Mouse (Mus musculus) thymus, adult 2 months (tissue): ENCODE measurements around the gene Ttyh2. TPM values are rescaled to one million over a fixed set of nuclear protein-coding genes. Genes with fewer than 3 reads are reported as not detected.

ENCODE experiments used
- DNase-seq: peaks from one replicate; pipeline ENCODE4 v3.0.0; 2021
- H3K27ac ChIP-seq: fragments of 200-500 bp; 2 replicates; pipeline ENCODE4 v1.5.1; 2012; ENCODE audit warnings: low read length, control low read depth; ENCODE audit not compliant: control insufficient read depth, insufficient read depth
- H3K27me3 ChIP-seq: fragments of 200-500 bp; 2 replicates; pipeline ENCODE4 v1.6.1; 2012; ENCODE audit warnings: mild to moderate bottlenecking, low read length, moderate library complexity, mixed read lengths; ENCODE audit not compliant: control insufficient read depth, insufficient read depth
- H3K36me3 ChIP-seq: fragments of 200-500 bp; 2 replicates; pipeline ENCODE4 v1.6.1; 2012; ENCODE audit warnings: mild to moderate bottlenecking, low read length, moderate library complexity; ENCODE audit not compliant: control insufficient read depth, insufficient read depth
- H3K4me1 ChIP-seq: fragments of 200-500 bp; replicated peaks from 2 replicates; pipeline ENCODE4 v1.6.1; 2012; ENCODE audit warnings: low read length; ENCODE audit not compliant: control insufficient read depth, insufficient read depth
- H3K4me3 ChIP-seq: fragments of 200-500 bp; 2 replicates; pipeline ENCODE4 v1.5.1; 2012; ENCODE audit warnings: mild to moderate bottlenecking, low read length, control low read depth, moderate library complexity; ENCODE audit not compliant: control insufficient read depth, insufficient read depth
- CTCF ChIP-seq: fragments of 200-500 bp; IDR thresholded peaks from 2 replicates; pipeline ENCODE4 v1.5.1; 2012; ENCODE audit warnings: mild to moderate bottlenecking, control low read depth, low read length, moderate library complexity, borderline replicate concordance; ENCODE audit not compliant: control insufficient read depth, poor library complexity, insufficient read depth; ENCODE audit errors: extremely low read depth
- POLR2A ChIP-seq: fragments of 200-500 bp; IDR thresholded peaks from 2 replicates; pipeline ENCODE4 v1.6.1; 2012; ENCODE audit warnings: mild to moderate bottlenecking, low read length, control low read depth, moderate library complexity; ENCODE audit not compliant: control insufficient read depth, poor library complexity, insufficient read depth; ENCODE audit errors: extremely low read depth
- WGBS: fragments of 180-500 bp; shearing (Covaris S2); methylation state at CpG from one replicate; pipeline ENCODE4 v1.1.7; 2018; 5-methylcytosine and 5-hydroxymethylcytosine counted together
- polyA plus RNA-seq: library from polyadenylated mRNA; depleted of rRNA; stranded (reverse); fragments of >200 nt; gene quantifications from 2 replicates; pipeline ENCODE4 v1.2.3, GENCODE M21; 2012

Gene Ttyh2
- polyA plus RNA-seq, 1 experiment: 17.3 TPM

- TF ChIP-seq POLR2A (no peak), CTCF (no peak)
- Histone ChIP-seq H3K4me3 (no peak overlapping the region), H3K27ac (no peak overlapping the region), H3K4me1 (peaks cover 12% of the 10 kb centered on the region), H3K36me3 (no peaks in the 10 kb centered on the region), H3K27me3 (no peaks in the 10 kb centered on the region)
- WGBS: 52% methylated on average over 7 of the region's 7 CpGs
- DNase-seq: no peak
Observed at GRCm38 (mm10) chr11:114655350-114656008, 19.8 kb upstream of the Ttyh2 start.

GRCm38 (mm10) chr11:114656994-114657644, 18.1 kb upstream of the Ttyh2 start:
- Histone ChIP-seq H3K36me3 (no peaks in the 10 kb centered on the region), H3K4me3 (no peak overlapping the region), H3K27ac (no peak overlapping the region), H3K4me1 (peaks cover 12% of the 10 kb centered on the region), H3K27me3 (no peaks in the 10 kb centered on the region)
- 82% methylated on average over 27 of the region's 27 CpGs for WGBS
- TF ChIP-seq POLR2A (no peak), CTCF (no peak)
- no peak for DNase-seq

- TF ChIP-seq CTCF: peak; percentile 86
- TF ChIP-seq POLR2A: no peak
- peak; percentile 64 for DNase-seq
- no peak overlapping the region for H3K4me3 ChIP-seq
Observed at GRCm38 (mm10) chr11:114657737-114658136, 17.5 kb upstream of the Ttyh2 start.

GRCm38 (mm10) chr11:114662161-114662560, 13.1 kb upstream of the Ttyh2 start:
- no peaks in the 10 kb centered on the region for H3K36me3 ChIP-seq
- 94% methylated on average over 14 of the region's 14 CpGs for WGBS
- TF ChIP-seq POLR2A (no peak), CTCF (no peak)

More at GRCm38 (mm10) chr11:114657737-114658136, 17.5 kb upstream of the Ttyh2 start:
- Histone ChIP-seq H3K36me3 (no peaks in the 10 kb centered on the region), H3K27ac (no peak overlapping the region), H3K27me3 (no peaks in the 10 kb centered on the region), H3K4me1 (peaks cover 12% of the 10 kb centered on the region)
- WGBS: 32% methylated on average over 7 of the region's 7 CpGs

GRCm38 (mm10) chr11:114662746-114663362, 12.4 kb upstream of the Ttyh2 start:
- Histone ChIP-seq H3K4me1 (0 out of 2 replicates have a peak, but pooled peaks cover 3% of the 10 kb centered on the region), H3K27me3 (no peaks in the 10 kb centered on the region), H3K4me3 (no peak overlapping the region), H3K27ac (no peak overlapping the region), H3K36me3 (no peaks in the 10 kb centered on the region)
- TF ChIP-seq CTCF (peak; percentile 76; the same call in 1 of the 2 replicates), POLR2A (no peak)
- WGBS: 40% methylated on average over 6 of the region's 6 CpGs
- peak; percentile 72 for DNase-seq

More at GRCm38 (mm10) chr11:114662161-114662560, 13.1 kb upstream of the Ttyh2 start:
- H3K27me3 ChIP-seq: no peaks in the 10 kb centered on the region
- H3K4me1 ChIP-seq: no peaks in the 10 kb centered on the region
- H3K27ac ChIP-seq: no peak overlapping the region
- H3K4me3 ChIP-seq: no peak overlapping the region
- DNase-seq: no peak

- Histone ChIP-seq H3K27me3 (no peaks in the 10 kb centered on the region), H3K36me3 (no peaks in the 10 kb centered on the region), H3K27ac (no peak overlapping the region), H3K4me3 (no peak overlapping the region), H3K4me1 (peaks cover 4% of the 10 kb centered on the region; the same call in 1 of the 2 replicates)
- WGBS: 86% methylated on average over 7 of the region's 7 CpGs
- TF ChIP-seq POLR2A: no peak
- no peak for TF ChIP-seq CTCF
- no peak for DNase-seq
Observed at GRCm38 (mm10) chr11:114664164-114664563, 11.1 kb upstream of the Ttyh2 start.
